Mouse (Mus musculus) C2C12 (cell line): ENCODE data around the gene Grb7.

Experiments used
- CEBPB ChIP-seq: IDR thresholded peaks from one replicate; pipeline ENCODE4 v1.6.1; 2011; ENCODE audit warnings: low read depth, mild to moderate bottlenecking, control low read depth, moderate library complexity
- CTCF ChIP-seq: IDR thresholded peaks from one replicate; pipeline ENCODE4 v1.5.1; 2011; ENCODE audit not compliant: control insufficient read depth, insufficient read depth, insufficient read length
- FOSL1 ChIP-seq: IDR thresholded peaks from one replicate; pipeline ENCODE4 v1.8.0; 2011; ENCODE audit warnings: mild to moderate bottlenecking, low read length; ENCODE audit not compliant: poor library complexity, insufficient read depth, severe bottlenecking
- MAX ChIP-seq: IDR thresholded peaks from one replicate; pipeline ENCODE4 v1.6.1; 2011; ENCODE audit warnings: mild to moderate bottlenecking, control low read depth
- MYOD1 ChIP-seq: IDR thresholded peaks from one replicate; pipeline ENCODE4 v1.6.1; 2011; ENCODE audit warnings: low read depth; ENCODE audit not compliant: control insufficient read depth, insufficient read length
- MYOG ChIP-seq: IDR thresholded peaks from one replicate; pipeline ENCODE4 v1.6.1; 2011; ENCODE audit not compliant: control insufficient read depth, insufficient read length; ENCODE audit errors: extremely low read depth
- USF1 ChIP-seq: IDR thresholded peaks from one replicate; pipeline ENCODE4 v1.6.1; 2011; ENCODE audit warnings: low read depth, mild to moderate bottlenecking, control low read depth, moderate library complexity

DNA sequence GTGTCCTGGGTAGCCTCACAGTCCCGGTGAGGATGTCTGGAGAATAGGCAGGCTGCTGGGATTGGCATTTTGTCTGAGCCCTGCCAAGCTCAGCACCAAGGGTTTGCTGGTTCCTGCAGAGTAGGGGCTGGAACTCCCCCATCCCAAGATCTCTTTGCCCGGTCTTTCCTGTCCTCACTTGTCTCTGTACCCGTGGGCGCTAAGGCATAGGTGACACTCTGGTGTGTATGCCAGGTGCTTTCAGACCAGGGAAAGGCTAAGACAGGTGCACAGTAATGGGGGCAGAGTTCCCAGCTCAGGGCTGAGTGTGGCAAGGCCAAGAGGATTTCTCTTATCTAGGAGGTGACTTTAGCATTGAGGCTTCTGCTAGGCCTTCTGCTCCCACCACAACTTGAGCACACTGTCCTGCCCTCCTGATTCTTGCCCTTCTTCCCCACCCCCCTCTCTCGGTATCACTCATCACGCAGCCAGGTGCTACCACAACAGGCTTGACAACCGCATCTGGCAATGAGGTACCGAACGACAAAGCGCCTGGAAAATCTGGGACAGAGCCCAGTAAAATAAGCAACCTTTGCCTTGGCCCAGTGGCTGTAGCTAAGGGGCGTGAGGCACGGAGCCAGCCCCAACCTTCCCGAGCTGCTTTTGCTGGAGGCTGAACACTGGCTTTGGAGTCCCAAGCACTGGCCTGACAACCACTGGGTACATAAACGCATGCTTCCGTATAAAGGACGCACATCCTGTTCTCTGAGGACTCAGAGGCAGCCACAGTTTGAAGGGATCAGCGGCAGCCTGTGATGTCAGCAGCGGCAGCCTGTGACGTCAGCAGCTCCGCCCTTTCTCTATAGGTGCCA, 4.0 kb downstream of the Grb7 start:
- TF ChIP-seq CTCF: no peak
- no peak for TF ChIP-seq MAX
- no peak for TF ChIP-seq MYOG
- no peak for TF ChIP-seq USF1
- no peak for TF ChIP-seq CEBPB
- no peak for TF ChIP-seq MYOD1
- no peak for TF ChIP-seq FOSL1
